Mouse (Mus musculus): ENCODE data around the gene C1rb.

- TF ChIP-seq CTCF (IDR thresholded peaks at IDR 0.05) (no peak), POLR2A (IDR thresholded peaks at IDR 0.05; ENCODE audit: insufficient read depth, low read depth, low read length) (no peak)
Measured at GRCm38 (mm10) chr6:124588771-124589170, 18.7 kb downstream of the C1rb start.
